Mouse (Mus musculus) yolk sac, embryonic 10.5 days (tissue): ENCODE results near the gene Slc25a17.

Experiments
- DNase-seq: peaks from one replicate; pipeline ENCODE4 v3.0.0-alpha.2; 2017; ENCODE audit warnings: low spot score

Gene Slc25a17

GRCm38 (mm10) chr15:81301193-81302070 is 59.2 kb downstream of the Slc25a17 start:
- no peak for DNase-seq

GRCm38 (mm10) chr15:81300520-81301069 is 60.0 kb downstream of the Slc25a17 start:
- no peak for DNase-seq

- no peak for DNase-seq
Observed at GRCm38 (mm10) chr15:81299549-81299948, 61.1 kb downstream of the Slc25a17 start.

DNA sequence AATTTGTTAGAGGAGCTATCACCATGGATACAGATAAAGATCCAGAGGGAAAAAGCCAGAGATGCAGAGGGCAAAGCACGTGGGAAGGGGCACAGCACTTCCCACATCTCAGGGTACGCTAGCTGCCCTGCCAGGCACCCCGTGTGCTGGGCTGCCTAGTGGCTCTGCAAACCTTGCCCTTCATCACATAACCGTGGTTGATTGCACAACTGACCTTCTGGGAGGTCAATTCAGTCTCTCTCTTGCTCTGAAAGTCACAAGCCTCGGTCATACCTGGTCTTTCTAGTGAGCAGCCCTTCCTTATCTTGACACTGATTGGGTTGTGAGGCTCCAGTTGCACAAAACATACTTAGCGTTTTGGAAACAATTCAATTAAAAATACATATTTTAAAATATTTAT is 62.4 kb downstream of the Slc25a17 start:
- DNase-seq: no peak

- DNase-seq: no peak
Observed at GRCm38 (mm10) chr15:81297543-81297942, 63.1 kb downstream of the Slc25a17 start.

GRCm38 (mm10) chr15:81294897-81295296 is 65.7 kb downstream of the Slc25a17 start:
- no peak for DNase-seq

- no peak for DNase-seq
Observed at GRCm38 (mm10) chr15:81294386-81294785, 66.2 kb downstream of the Slc25a17 start.

- no peak for DNase-seq
Observed at GRCm38 (mm10) chr15:81290747-81291146, 69.9 kb downstream of the Slc25a17 start.

DNA sequence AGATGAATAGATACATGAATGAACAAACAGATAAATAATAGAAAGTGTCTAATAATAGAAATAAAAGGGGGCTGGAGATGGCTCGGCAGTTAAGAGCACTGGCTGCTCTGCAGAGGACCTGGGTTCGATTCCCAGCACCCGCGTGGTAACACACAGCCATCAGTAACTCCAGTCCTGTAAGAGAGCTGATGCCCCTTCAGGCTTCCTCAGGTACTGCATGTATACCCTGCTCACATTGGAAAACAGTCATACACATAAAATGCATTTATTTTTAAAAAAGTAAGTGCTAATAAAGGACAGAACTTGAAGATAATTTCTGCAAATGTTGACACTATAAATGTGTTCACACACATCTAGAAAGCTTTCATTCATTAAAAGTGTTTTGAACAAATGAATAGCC is 70.4 kb downstream of the Slc25a17 start:
- DNase-seq: no peak

DNA sequence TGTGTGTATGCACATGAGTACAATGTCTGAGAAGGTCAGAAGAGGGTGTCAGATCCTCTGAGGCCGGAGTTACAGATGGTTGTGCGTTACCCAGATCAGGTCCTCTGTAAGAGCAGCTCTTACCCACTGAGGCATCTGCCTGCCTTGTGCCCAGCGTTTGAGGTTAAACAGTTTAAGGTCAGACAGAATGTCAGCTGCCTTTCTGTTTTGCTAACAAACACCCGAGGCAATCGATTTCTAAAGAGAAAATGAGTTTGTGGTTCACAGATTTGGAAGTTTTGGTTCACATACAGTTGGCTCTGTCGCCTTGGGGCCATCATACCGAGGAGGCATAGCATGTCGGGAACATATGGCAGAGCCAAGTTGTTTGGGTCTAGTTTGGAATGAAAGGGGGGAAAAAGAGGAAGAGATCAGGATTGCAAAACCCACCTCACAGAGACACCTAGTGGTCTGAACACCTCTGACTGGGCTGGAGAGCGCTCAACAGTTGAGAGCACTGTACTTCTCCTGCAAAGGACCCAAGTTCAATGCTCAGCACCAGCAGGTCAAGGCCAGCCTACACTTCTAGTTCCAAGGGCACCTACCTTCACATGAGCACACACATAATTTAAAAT is 76.4 kb downstream of the Slc25a17 start:
- no peak for DNase-seq

DNA sequence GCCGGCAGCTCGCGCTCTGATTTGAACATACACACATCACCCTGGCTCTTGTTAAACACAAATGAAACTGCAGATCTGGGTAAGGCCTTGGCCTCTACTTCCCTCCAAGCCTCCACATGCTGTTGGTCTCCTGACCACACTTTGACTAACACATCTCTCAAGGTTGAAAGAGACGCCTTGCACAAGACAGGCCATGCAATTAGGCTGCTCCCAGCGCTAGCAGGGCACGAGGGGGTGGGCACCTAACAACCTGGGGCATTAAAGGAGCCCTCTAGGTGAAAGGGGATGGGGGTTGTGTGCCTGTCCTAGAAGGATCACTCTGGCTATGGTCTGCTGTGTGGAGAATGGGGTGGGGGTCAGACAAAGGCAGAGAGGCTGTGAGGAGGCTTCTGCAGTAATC is 81.9 kb downstream of the Slc25a17 start:
- no peak for DNase-seq

DNA sequence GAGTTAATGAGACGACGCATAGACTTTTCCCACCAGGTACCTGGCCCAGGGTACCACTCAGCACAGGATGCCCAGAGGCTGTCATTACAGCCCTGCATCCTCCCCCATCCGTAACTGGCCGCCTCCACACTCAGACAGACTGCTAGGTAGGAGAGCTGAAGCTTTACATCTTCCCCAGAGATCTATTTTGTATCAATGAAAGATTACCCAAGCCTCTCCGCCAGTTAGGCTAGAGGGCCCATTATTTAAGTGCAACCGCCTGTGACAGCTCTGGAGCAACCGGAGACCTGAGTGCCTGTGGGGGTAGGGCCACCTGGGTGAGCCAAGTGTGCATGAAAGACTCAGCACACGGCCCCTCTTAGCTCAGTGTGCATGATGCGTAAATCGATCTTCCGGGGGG is 82.7 kb downstream of the Slc25a17 start:
- DNase-seq: no peak

DNA sequence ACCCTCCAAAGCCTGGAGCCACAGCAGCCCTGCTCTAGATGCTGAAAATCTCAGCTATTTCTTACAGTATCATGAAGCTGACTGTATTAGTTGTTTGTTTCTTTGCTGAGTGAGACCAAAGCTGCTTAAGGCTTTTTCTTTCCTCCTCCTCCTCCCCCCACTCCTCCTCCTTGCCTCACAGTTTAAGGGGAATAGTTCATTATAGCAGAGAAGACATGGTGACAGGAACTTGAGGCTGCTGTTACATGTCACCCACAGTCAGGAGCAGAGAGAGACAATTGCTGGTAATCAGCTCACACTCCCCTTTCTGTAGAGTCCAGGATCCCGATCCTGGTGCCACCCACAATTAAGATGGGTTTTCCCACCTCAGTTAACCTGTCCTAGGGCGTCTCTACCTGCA is 87.3 kb downstream of the Slc25a17 start:
- no peak for DNase-seq

GRCm38 (mm10) chr15:81272305-81273053 is 88.1 kb downstream of the Slc25a17 start:
- DNase-seq: no peak
